Comparison of ENCODE assay signal across 15 mouse cellular contexts in genomic region chr11:96287411-96287810, GRCm38 (mm10). TPM values are rescaled to one million over a fixed set of nuclear protein-coding genes. Genes with fewer than 3 reads are reported as not detected.
A peak's percentile ranks its signal among the peaks of the same experiment; 100 is the strongest.
DNase-seq lines count a peak whose midpoint lies in the region; ATAC-seq and TF ChIP-seq lines count a peak whose summit lies in the region.
"Had no signal": no experiment of that assay in that cellular context is flagged by ENCODE, and none has a peak within 500 bp of the region (broad histone marks: within the 10 kb centered on the region; RNA-seq: fewer than 3 reads in every experiment).

No protein-coding gene starts in this region.

- H3K9me3 ChIP-seq in heart, embryonic 11.5 days (replicated peaks; ENCODE audit: control insufficient read depth, low read length): no peaks in the 10 kb centered on the region
- no peaks in the 10 kb centered on the region for H3K9me3 ChIP-seq in lung, embryonic 14.5 days (ENCODE audit: low read depth, low read length)
- no peaks in the 10 kb centered on the region for H3K9me3 ChIP-seq in limb, embryonic 12.5 days
- no peaks in the 10 kb centered on the region for H3K9me3 ChIP-seq in stomach, embryonic 15.5 days
- H3K9me3 ChIP-seq: liver, embryonic 13.5 days; midbrain, embryonic 12.5 days had no signal

- no peak for TF ChIP-seq POLR2A in heart, adult 2 months (IDR thresholded peaks at IDR 0.05; ENCODE audit: insufficient read depth, low read depth, low read length)
- TF ChIP-seq POLR2A in lung, adult 2 months (IDR thresholded peaks at IDR 0.05; ENCODE audit: borderline replicate concordance, extremely low read depth, low read depth, low read length): no peak

- no peaks in the 10 kb centered on the region for H3K36me3 ChIP-seq in heart, embryonic 11.5 days (ENCODE audit: control insufficient read depth, insufficient read depth, low read length)
- no peaks in the 10 kb centered on the region for H3K36me3 ChIP-seq in heart, adult 2 months (ENCODE audit: control insufficient read depth, insufficient read depth, low read length)
- no peaks in the 10 kb centered on the region for H3K36me3 ChIP-seq in lung, embryonic 14.5 days (ENCODE audit: insufficient read depth)
- H3K36me3 ChIP-seq in limb, embryonic 12.5 days: no peaks in the 10 kb centered on the region
- no peaks in the 10 kb centered on the region for H3K36me3 ChIP-seq in stomach, embryonic 15.5 days
- H3K36me3 ChIP-seq: liver, embryonic 13.5 days; midbrain, embryonic 12.5 days had no signal

- H3K27me3 ChIP-seq in heart, embryonic 11.5 days (ENCODE audit: control insufficient read depth, insufficient read depth, low read length): peaks cover 96% of the 10 kb centered on the region
- H3K27me3 ChIP-seq in heart, adult 2 months (ENCODE audit: control insufficient read depth, insufficient read depth, low read length): peaks cover 49% of the 10 kb centered on the region
- H3K27me3 ChIP-seq in lung, embryonic 14.5 days (ENCODE audit: insufficient read depth, low read length): peaks cover 88% of the 10 kb centered on the region
- peaks cover 97% of the 10 kb centered on the region for H3K27me3 ChIP-seq in limb, embryonic 12.5 days
- H3K27me3 ChIP-seq in stomach, embryonic 15.5 days (replicated peaks): peaks cover 68% of the 10 kb centered on the region

- TF ChIP-seq EP300 in heart, adult 2 months (IDR thresholded peaks at IDR 0.05; ENCODE audit: insufficient read depth, low read depth, low read length): no peak

- no peaks in the 10 kb centered on the region for H3K79me2 ChIP-seq in heart, adult 2 months (replicated peaks; ENCODE audit: control insufficient read depth, insufficient read depth, low read length)

- H3K4me2 ChIP-seq in heart, embryonic 11.5 days: peak overlapping the region; percentile 53
- peak overlapping the region; percentile 86 for H3K4me2 ChIP-seq in lung, embryonic 14.5 days
- peak overlapping the region; percentile 52 for H3K4me2 ChIP-seq in limb, embryonic 12.5 days
- peak overlapping the region; percentile 58 for H3K4me2 ChIP-seq in stomach, embryonic 15.5 days

- no peak for DNase-seq in heart, adult 2 months
- DNase-seq in lung, embryonic 14.5 days: no peak
- no peak for DNase-seq in lung, adult 2 months
- DNase-seq in frontal cortex, postnatal 14 days (ENCODE audit: low spot score in 2 of 2): no peak
- DNase-seq in cerebellum, adult 9-11 months: no peak
- DNase-seq: liver, embryonic 13.5 days had no signal

- no peak overlapping the region for H3K9ac ChIP-seq in heart, embryonic 11.5 days (ENCODE audit: low read depth, low read length)
- H3K9ac ChIP-seq in heart, adult 2 months (ENCODE audit: low read depth, low read length): no peak overlapping the region
- peak overlapping the region; percentile 56 for H3K9ac ChIP-seq in lung, embryonic 14.5 days
- no peak overlapping the region for H3K9ac ChIP-seq in limb, embryonic 12.5 days (replicated peaks)
- 0 out of 2 replicates have a peak overlapping the region, but pooled peaks have one; percentile 38 for H3K9ac ChIP-seq in stomach, embryonic 15.5 days
- H3K9ac ChIP-seq: liver, embryonic 13.5 days; midbrain, embryonic 12.5 days had no signal

- TF ChIP-seq CTCF in heart, adult 2 months (IDR thresholded peaks at IDR 0.05): no peak
- no peak for TF ChIP-seq CTCF in lung, embryonic 14.5 days (IDR thresholded peaks at IDR 0.05; ENCODE audit: low read depth)
- no peak for TF ChIP-seq CTCF in lung, adult 2 months (IDR thresholded peaks at IDR 0.05; ENCODE audit: insufficient read depth, low read length)

- ATAC-seq in heart, embryonic 11.5 days (replicated peaks; ENCODE audit: insufficient number of reproducible peaks, low FRiP score, low TSS enrichment): no peak
- no peak for ATAC-seq in lung, embryonic 14.5 days (ENCODE audit: insufficient read depth)
- no peak for ATAC-seq in limb, embryonic 12.5 days (ENCODE audit: insufficient number of reproducible peaks, insufficient read depth, low FRiP score, low TSS enrichment, low read depth)
- ATAC-seq in stomach, embryonic 15.5 days (ENCODE audit: insufficient read depth, low FRiP score, low read depth): no peak

- intact Hi-C loops in heart, adult 2 months (cut with DNase I): loop anchor here (10.0 kb wide), 2 partner anchors 283 to 437 kb away; partner anchors contain the start of gene Igf2bp1

- H3K4me3 ChIP-seq in heart, embryonic 11.5 days (ENCODE audit: low read depth, low read length): no peak overlapping the region
- no peak overlapping the region for H3K4me3 ChIP-seq in heart, adult 2 months
- peak overlapping the region; percentile 48 for H3K4me3 ChIP-seq in lung, embryonic 14.5 days (ENCODE audit: low read depth, low read length)
- H3K4me3 ChIP-seq in lung, adult 2 months (replicated peaks; ENCODE audit: extremely low read depth, low read depth, low read length): no peak overlapping the region
- H3K4me3 ChIP-seq in limb, embryonic 12.5 days (replicated peaks): peak overlapping the region; percentile 31
- H3K4me3 ChIP-seq in stomach, embryonic 15.5 days (replicated peaks): peak overlapping the region; percentile 47
- H3K4me3 ChIP-seq: erythroblast, embryonic 14.5 days had no signal

- under 1% methylated on average over 9 of the region's 9 CpGs for WGBS in heart, embryonic 11.5 days (ENCODE audit: insufficient replicate concordance)
- 5% methylated on average over 9 of the region's 9 CpGs for WGBS in heart, adult 2 months
- WGBS in lung, embryonic 14.5 days: 7% methylated on average over 9 of the region's 9 CpGs
- 23% methylated on average over 9 of the region's 9 CpGs for WGBS in lung, adult 2 months
- WGBS in limb, embryonic 12.5 days: under 1% methylated on average over 9 of the region's 9 CpGs
- WGBS in stomach, embryonic 15.5 days: 6% methylated on average over 9 of the region's 9 CpGs

- no peak overlapping the region for H3K27ac ChIP-seq in heart, embryonic 11.5 days (ENCODE audit: low read depth, low read length)
- H3K27ac ChIP-seq in heart, adult 2 months: no peak overlapping the region
- H3K27ac ChIP-seq in lung, embryonic 14.5 days (ENCODE audit: low read depth): peak overlapping the region; percentile 63; the same call in 1 of the 2 replicates
- no peak overlapping the region for H3K27ac ChIP-seq in limb, embryonic 12.5 days
- peak overlapping the region; percentile 86; the same call in 1 of the 2 replicates for H3K27ac ChIP-seq in stomach, embryonic 15.5 days
- H3K27ac ChIP-seq: liver, embryonic 13.5 days; midbrain, embryonic 12.5 days had no signal

- peaks cover 15% of the 10 kb centered on the region; the same call in 1 of the 2 replicates for H3K4me1 ChIP-seq in heart, embryonic 11.5 days (ENCODE audit: control insufficient read depth, insufficient read depth, low read length)
- H3K4me1 ChIP-seq in heart, adult 2 months (ENCODE audit: control insufficient read depth, insufficient read depth, low read length): peaks cover 1% of the 10 kb centered on the region; the same call in 1 of the 2 replicates
- H3K4me1 ChIP-seq in lung, embryonic 14.5 days (ENCODE audit: insufficient read depth): 0 out of 2 replicates have a peak, but pooled peaks cover 3% of the 10 kb centered on the region
- 0 out of 2 replicates have a peak, but pooled peaks cover 2% of the 10 kb centered on the region for H3K4me1 ChIP-seq in lung, adult 2 months (ENCODE audit: control insufficient read depth, insufficient read depth, low read length)
- H3K4me1 ChIP-seq in limb, embryonic 12.5 days (replicated peaks): peaks cover 32% of the 10 kb centered on the region
- H3K4me1 ChIP-seq in stomach, embryonic 15.5 days: peaks cover 8% of the 10 kb centered on the region; the same call in 1 of the 2 replicates

RNA-seq across cellular contexts. Expression of gene Hoxb7, which starts 1.0 kb away (rescaled TPM):
- 0.28 and 0.31 TPM in 2 replicates for polyA plus RNA-seq in heart, embryonic 11.5 days (2014; fragmentation: Nextera tagmentation; extraction: Ambion mirVana)
- not detected for total RNA-seq in heart, adult 2 months (2021)
- polyA plus RNA-seq in heart, adult 2 months (2012; rRNA removed): not detected in 2 replicates
- polyA plus RNA-seq in lung, embryonic 14.5 days (2014; fragmentation: Nextera tagmentation; extraction: Ambion mirVana): 2.1 and 3.5 TPM in 2 replicates
- polyA plus RNA-seq in lung, adult 2 months (2012; rRNA removed): 0.52 and 1.1 TPM in 2 replicates
- 1.8 and 2.1 TPM in 2 replicates for polyA plus RNA-seq in limb, embryonic 12.5 days (2016; fragmentation: Nextera tagmentation; extraction: Ambion mirVana)
- 7.0 and 9.1 TPM in 2 replicates for polyA plus RNA-seq in stomach, embryonic 15.5 days (2015; fragmentation: Nextera tagmentation; extraction: Ambion mirVana)
- total RNA-seq: hematopoietic stem cell, adult 5-6 weeks; layer of hippocampus, postnatal 10 days; MEL had no signal
- polyA plus RNA-seq: erythroblast, embryonic 14.5 days; midbrain, embryonic 12.5 days; thymus, postnatal 0 days had no signal

RNA-seq across cellular contexts. Expression of gene Hoxb6, which starts 4.9 kb away (rescaled TPM):
- polyA plus RNA-seq in heart, embryonic 11.5 days (2014; fragmentation: Nextera tagmentation; extraction: Ambion mirVana): 0.32 and 0.90 TPM in 2 replicates
- total RNA-seq in heart, adult 2 months (2021): not detected
- polyA plus RNA-seq in heart, adult 2 months (2012; rRNA removed): not detected in 2 replicates
- 19.7 and 24.4 TPM in 2 replicates for polyA plus RNA-seq in lung, embryonic 14.5 days (2014; fragmentation: Nextera tagmentation; extraction: Ambion mirVana)
- 8.1 and 8.2 TPM in 2 replicates for polyA plus RNA-seq in lung, adult 2 months (2012; rRNA removed)
- 1.0 and 1.1 TPM in 2 replicates for polyA plus RNA-seq in limb, embryonic 12.5 days (2016; fragmentation: Nextera tagmentation; extraction: Ambion mirVana)
- 7.5 and 10.7 TPM in 2 replicates for polyA plus RNA-seq in stomach, embryonic 15.5 days (2015; fragmentation: Nextera tagmentation; extraction: Ambion mirVana)
- total RNA-seq: layer of hippocampus, postnatal 10 days; MEL had no signal
- polyA plus RNA-seq: erythroblast, embryonic 14.5 days; midbrain, embryonic 12.5 days had no signal

RNA-seq across cellular contexts. Expression of gene Hoxb8, which starts 5.7 kb away (rescaled TPM):
- polyA plus RNA-seq in heart, embryonic 11.5 days (2014; fragmentation: Nextera tagmentation; extraction: Ambion mirVana): 0.06 TPM in 1 of 2 replicates, not detected in the other
- total RNA-seq in heart, adult 2 months (2021): not detected
- polyA plus RNA-seq in heart, adult 2 months (2012; rRNA removed): not detected in 2 replicates
- 0.99 and 1.4 TPM in 2 replicates for polyA plus RNA-seq in lung, embryonic 14.5 days (2014; fragmentation: Nextera tagmentation; extraction: Ambion mirVana)
- 0.18 and 0.44 TPM in 2 replicates for polyA plus RNA-seq in lung, adult 2 months (2012; rRNA removed)
- polyA plus RNA-seq in limb, embryonic 12.5 days (2016; fragmentation: Nextera tagmentation; extraction: Ambion mirVana): 0.24 and 0.40 TPM in 2 replicates
- polyA plus RNA-seq in stomach, embryonic 15.5 days (2015; fragmentation: Nextera tagmentation; extraction: Ambion mirVana): 1.1 and 1.9 TPM in 2 replicates
- total RNA-seq: hematopoietic stem cell, adult 5-6 weeks; layer of hippocampus, postnatal 10 days; MEL had no signal
- polyA plus RNA-seq: erythroblast, embryonic 14.5 days; liver, embryonic 13.5 days; midbrain, embryonic 12.5 days; thymus, postnatal 0 days had no signal

RNA-seq across cellular contexts. Expression of gene Hoxb5, which starts 15.7 kb away (rescaled TPM):
- polyA plus RNA-seq in heart, embryonic 11.5 days (2014; fragmentation: Nextera tagmentation; extraction: Ambion mirVana): 0.65 and 2.4 TPM in 2 replicates
- under 1 TPM in 1 of 2 experiments, not detected in 1; 0.18 TPM for total RNA-seq in heart, adult 2 months (2021)
- 0.20 and 0.23 TPM in 2 replicates for polyA plus RNA-seq in heart, adult 2 months (2012; rRNA removed)
- 65.9 and 76.1 TPM in 2 replicates for polyA plus RNA-seq in lung, embryonic 14.5 days (2014; fragmentation: Nextera tagmentation; extraction: Ambion mirVana)
- polyA plus RNA-seq in lung, adult 2 months (2012; rRNA removed): 12.1 and 15.6 TPM in 2 replicates
- polyA plus RNA-seq in limb, embryonic 12.5 days (2016; fragmentation: Nextera tagmentation; extraction: Ambion mirVana): 0.83 and 2.1 TPM in 2 replicates
- polyA plus RNA-seq in stomach, embryonic 15.5 days (2015; fragmentation: Nextera tagmentation; extraction: Ambion mirVana): 17.6 and 17.9 TPM in 2 replicates
- total RNA-seq: layer of hippocampus, postnatal 10 days; MEL had no signal
- polyA plus RNA-seq: erythroblast, embryonic 14.5 days; midbrain, embryonic 12.5 days had no signal

RNA-seq across cellular contexts. Expression of gene Hoxb9, which starts 16.2 kb away (rescaled TPM):
- polyA plus RNA-seq in heart, embryonic 11.5 days (2014; fragmentation: Nextera tagmentation; extraction: Ambion mirVana): 0.09 TPM in 1 of 2 replicates, not detected in the other
- not detected for total RNA-seq in heart, adult 2 months (2021)
- not detected in 2 replicates for polyA plus RNA-seq in heart, adult 2 months (2012; rRNA removed)
- polyA plus RNA-seq in lung, embryonic 14.5 days (2014; fragmentation: Nextera tagmentation; extraction: Ambion mirVana): 0.08 and 0.22 TPM in 2 replicates
- polyA plus RNA-seq in lung, adult 2 months (2012; rRNA removed): 0.14 TPM in 1 of 2 replicates, not detected in the other
- 1.0 and 1.3 TPM in 2 replicates for polyA plus RNA-seq in limb, embryonic 12.5 days (2016; fragmentation: Nextera tagmentation; extraction: Ambion mirVana)
- polyA plus RNA-seq in stomach, embryonic 15.5 days (2015; fragmentation: Nextera tagmentation; extraction: Ambion mirVana): 0.13 and 0.35 TPM in 2 replicates
- total RNA-seq: layer of hippocampus, postnatal 10 days; MEL had no signal
- polyA plus RNA-seq: erythroblast, embryonic 14.5 days; midbrain, embryonic 12.5 days had no signal

Comparison
In these comparisons a context has a peak if more than half of its experiments do, and no peak if none do; other contexts are left out.
1. H3K4me3 ChIP-seq: peak in lung, embryonic 14.5 days (single experiment), limb, embryonic 12.5 days (single experiment) and stomach, embryonic 15.5 days (single experiment); none in heart, embryonic 11.5 days (single experiment), heart, adult 2 months (single experiment) and lung, adult 2 months (single experiment).
2. H3K27ac ChIP-seq: peak in lung, embryonic 14.5 days (single experiment) and stomach, embryonic 15.5 days (single experiment); none in heart, embryonic 11.5 days (single experiment), heart, adult 2 months (single experiment) and limb, embryonic 12.5 days (single experiment).
3. H3K9ac ChIP-seq: peak in lung, embryonic 14.5 days (single experiment) and stomach, embryonic 15.5 days (single experiment); none in heart, embryonic 11.5 days (single experiment), heart, adult 2 months (single experiment) and limb, embryonic 12.5 days (single experiment).
4. Peak in every context shown above with its lines, with median percentiles within 50 percentile points of each other: H3K4me2 ChIP-seq.